Mouse (Mus musculus): Measurements from ENCODE around the gene Msi1.

GRCm38 (mm10) chr5:115493441-115493840 lies 64.0 kb downstream of the Msi1 start:
- TF ChIP-seq CTCF (IDR thresholded peaks at IDR 0.05; ENCODE audit: control insufficient read depth, insufficient read depth, low read length) (no peak), POLR2A (IDR thresholded peaks at IDR 0.05; ENCODE audit: borderline replicate concordance, control insufficient read depth, low read depth, low read length) (no peak)
